Mouse (Mus musculus) left cerebral cortex, postnatal 4 days (tissue): ENCODE results near the gene Vstm2b. TPM values are rescaled to one million over a fixed set of nuclear protein-coding genes. Genes with fewer than 3 reads are reported as not detected.

Experiments
- total RNA-seq, 2 experiments: library from RNA; stranded (reverse); gene quantifications; 2 replicates each; pipeline ENCODE4 v1.2.3; 2021

Gene Vstm2b
- total RNA-seq, 2 experiments from 2014 or later, result 65.5 to 68.2 TPM

Other genes starting within 250 kb of the Vstm2b start
- not detected for gene 4930433I11Rik, start 89.2 kb downstream of the Vstm2b start, total RNA-seq
- not detected for gene Gm4884, start 134.4 kb downstream of the Vstm2b start, total RNA-seq